Mouse (Mus musculus): ENCODE measurements at regions not wholly inside any gene's neighbourhood (a gene's known extent, or its start where the extent isn't known, plus 50 kb on each side); places are given as distances from the start of the nearest gene placed in this dataset.
"Not testable (repeated sequence)": the region's sequence is repeated elsewhere in the genome, so short reads cannot be mapped to it uniquely, and the experiment has no call there.

- 74% methylated on average over 5 of the region's 5 CpGs for WGBS
- no peaks in the 10 kb centered on the region for H3K9me3 ChIP-seq
- no peak overlapping the region for H3K4me3 ChIP-seq (replicated peaks)
- H3K36me3 ChIP-seq (replicated peaks) = no peaks in the 10 kb centered on the region
- ATAC-seq (ENCODE audit: low FRiP score) = no peak
- no peaks in the 10 kb centered on the region for H3K4me1 ChIP-seq
- H3K9ac ChIP-seq = no peak overlapping the region
- no peaks in the 10 kb centered on the region for H3K27me3 ChIP-seq
- no peak overlapping the region for H3K4me2 ChIP-seq
- H3K27ac ChIP-seq = no peak overlapping the region
Observed at GRCm38 (mm10) chr9:11126833-11127232, 222.3 kb upstream of the Cntn5 start.

- H3K9ac ChIP-seq = no peak overlapping the region
- no peak for ATAC-seq (ENCODE audit: low FRiP score)
- H3K4me1 ChIP-seq = no peaks in the 10 kb centered on the region
- H3K36me3 ChIP-seq (replicated peaks) = no peaks in the 10 kb centered on the region
- no peak overlapping the region for H3K27ac ChIP-seq
- no peak overlapping the region for H3K4me3 ChIP-seq (replicated peaks)
- H3K9me3 ChIP-seq = no peaks in the 10 kb centered on the region
- H3K27me3 ChIP-seq = no peaks in the 10 kb centered on the region
- no peak overlapping the region for H3K4me2 ChIP-seq
Observed at GRCm38 (mm10) chr9:11119153-11119552, 214.6 kb upstream of the Cntn5 start.

- WGBS = 83% methylated on average over 3 of the region's 3 CpGs
- H3K9me3 ChIP-seq; H3K36me3 ChIP-seq (replicated peaks); H3K27me3 ChIP-seq; H3K4me1 ChIP-seq; H3K27ac ChIP-seq; H3K9ac ChIP-seq; ATAC-seq (ENCODE audit: low FRiP score); H3K4me3 ChIP-seq (replicated peaks); H3K4me2 ChIP-seq: not testable (repeated sequence)
Observed at GRCm38 (mm10) chr9:11107828-11108227, 203.3 kb upstream of the Cntn5 start.

GRCm38 (mm10) chr9:11107212-11107611, 202.6 kb upstream of the Cntn5 start:
- not testable (repeated sequence) for H3K9ac ChIP-seq; H3K4me3 ChIP-seq (replicated peaks); H3K27me3 ChIP-seq; H3K9me3 ChIP-seq; H3K36me3 ChIP-seq (replicated peaks); H3K4me2 ChIP-seq; H3K27ac ChIP-seq; ATAC-seq (ENCODE audit: low FRiP score); H3K4me1 ChIP-seq
- WGBS = 100% methylated on average over 1 of the region's 1 CpGs

- H3K4me2 ChIP-seq = no peak overlapping the region
- no peaks in the 10 kb centered on the region for H3K4me1 ChIP-seq
- no peak overlapping the region for H3K4me3 ChIP-seq (replicated peaks)
- no peaks in the 10 kb centered on the region for H3K27me3 ChIP-seq
- H3K9ac ChIP-seq = no peak overlapping the region
- H3K27ac ChIP-seq = no peak overlapping the region
- no peaks in the 10 kb centered on the region; the same call in 1 of the 2 replicates for H3K9me3 ChIP-seq
- ATAC-seq (ENCODE audit: low FRiP score) = no peak
- H3K36me3 ChIP-seq (replicated peaks) = no peaks in the 10 kb centered on the region
- 83% methylated on average over 2 of the region's 2 CpGs for WGBS
Observed at GRCm38 (mm10) chr9:11106268-11106667, 201.7 kb upstream of the Cntn5 start.

- no peaks in the 10 kb centered on the region for H3K4me1 ChIP-seq
- H3K36me3 ChIP-seq (replicated peaks) = no peaks in the 10 kb centered on the region
- H3K27ac ChIP-seq = no peak overlapping the region
- H3K4me2 ChIP-seq = no peak overlapping the region
- no peak for ATAC-seq (ENCODE audit: low FRiP score)
- WGBS = 68% methylated on average over 4 of the region's 4 CpGs
- no peaks in the 10 kb centered on the region for H3K27me3 ChIP-seq
- no peaks in the 10 kb centered on the region; the same call in 1 of the 2 replicates for H3K9me3 ChIP-seq
- no peak overlapping the region for H3K9ac ChIP-seq
- H3K4me3 ChIP-seq (replicated peaks) = no peak overlapping the region
Observed at GRCm38 (mm10) chr9:11103448-11103847, 198.9 kb upstream of the Cntn5 start.

GRCm38 (mm10) chr9:11092874-11093273, 188.3 kb upstream of the Cntn5 start:
- Histone ChIP-seq H3K4me1 (no peaks in the 10 kb centered on the region), H3K9me3 (no peaks in the 10 kb centered on the region), H3K27me3 (no peaks in the 10 kb centered on the region), H3K9ac (no peak overlapping the region), H3K4me3 (replicated peaks) (no peak overlapping the region), H3K4me2 (no peak overlapping the region), H3K36me3 (replicated peaks) (no peaks in the 10 kb centered on the region), H3K27ac (no peak overlapping the region)
- 83% methylated on average over 1 of the region's 1 CpGs for WGBS
- no peak for ATAC-seq (ENCODE audit: low FRiP score)

- not testable (repeated sequence) for H3K36me3 ChIP-seq (replicated peaks); H3K9me3 ChIP-seq; H3K27me3 ChIP-seq; H3K4me1 ChIP-seq; H3K4me3 ChIP-seq (replicated peaks); ATAC-seq (ENCODE audit: low FRiP score); H3K4me2 ChIP-seq; H3K27ac ChIP-seq; H3K9ac ChIP-seq
- WGBS = 59% methylated on average over 2 of the region's 2 CpGs
Observed at GRCm38 (mm10) chr9:11067125-11067524, 162.6 kb upstream of the Cntn5 start.

GRCm38 (mm10) chr9:11062856-11063255, 158.3 kb upstream of the Cntn5 start:
- no peak for ATAC-seq (ENCODE audit: low FRiP score)
- no peaks in the 10 kb centered on the region for H3K9me3 ChIP-seq
- no peak overlapping the region for H3K4me3 ChIP-seq (replicated peaks)
- no peaks in the 10 kb centered on the region for H3K4me1 ChIP-seq
- H3K4me2 ChIP-seq = no peak overlapping the region
- no peaks in the 10 kb centered on the region for H3K36me3 ChIP-seq (replicated peaks)
- no peak overlapping the region for H3K9ac ChIP-seq
- no peaks in the 10 kb centered on the region for H3K27me3 ChIP-seq
- 71% methylated on average over 1 of the region's 1 CpGs for WGBS
- H3K27ac ChIP-seq = no peak overlapping the region
